Mouse (Mus musculus) G1E (cell line): ENCODE data around the gene Usp24.

Experiments used
- CTCF ChIP-seq: IDR thresholded peaks from 2 replicates; pipeline ENCODE4 v1.5.1; 2012; ENCODE audit warnings: low read depth, low read length, inconsistent platforms, mixed read lengths
- GATA1 ChIP-seq: IDR thresholded peaks from 2 replicates; pipeline ENCODE4 v1.6.1; 2012; ENCODE audit warnings: borderline replicate concordance, low read length, inconsistent platforms, mixed read lengths
- GATA2 ChIP-seq: IDR thresholded peaks from 2 replicates; pipeline ENCODE4 v1.6.1; 2012; ENCODE audit warnings: low read depth, low read length, inconsistent platforms, borderline replicate concordance
- POLR2AphosphoS5 ChIP-seq: IDR thresholded peaks from 2 replicates; pipeline ENCODE4 v1.6.1; 2012; ENCODE audit warnings: low read depth, low read length, inconsistent platforms; ENCODE audit not compliant: insufficient replicate concordance

DNA sequence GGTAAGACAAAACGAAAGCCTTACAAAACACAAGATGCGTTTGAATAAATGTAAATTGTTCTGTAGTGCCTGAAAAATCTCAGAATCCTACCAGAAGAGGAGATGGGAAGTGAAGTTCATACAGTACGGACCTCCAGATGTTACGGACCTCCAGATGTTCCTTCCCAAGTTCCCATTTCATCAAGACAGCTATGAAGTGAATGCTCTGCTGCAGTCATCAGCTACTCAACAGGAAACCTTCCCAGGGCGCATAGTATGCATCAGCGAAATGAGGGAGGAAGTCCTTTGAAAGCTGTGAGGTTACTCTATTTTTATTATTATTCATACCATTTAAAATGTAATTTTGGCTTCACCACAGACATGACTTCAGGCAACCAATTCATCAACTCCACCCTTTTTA lies 14.7 kb upstream of the Usp24 start:
- TF ChIP-seq CTCF (no peak), GATA1 (no peak), POLR2AphosphoS5 (no peak), GATA2 (no peak)
